Mouse (Mus musculus) kidney, postnatal 14 days (tissue): Measurements from ENCODE around the gene Mok.

ENCODE experiments used
- DNase-seq: peaks from one replicate; pipeline ENCODE4 v3.0.0; 2022; ENCODE audit warnings: mixed read lengths

Mok gene

GRCm38 (mm10) chr12:110764531-110764930, 76.2 kb downstream of the Mok start:
- DNase-seq = no peak

DNA sequence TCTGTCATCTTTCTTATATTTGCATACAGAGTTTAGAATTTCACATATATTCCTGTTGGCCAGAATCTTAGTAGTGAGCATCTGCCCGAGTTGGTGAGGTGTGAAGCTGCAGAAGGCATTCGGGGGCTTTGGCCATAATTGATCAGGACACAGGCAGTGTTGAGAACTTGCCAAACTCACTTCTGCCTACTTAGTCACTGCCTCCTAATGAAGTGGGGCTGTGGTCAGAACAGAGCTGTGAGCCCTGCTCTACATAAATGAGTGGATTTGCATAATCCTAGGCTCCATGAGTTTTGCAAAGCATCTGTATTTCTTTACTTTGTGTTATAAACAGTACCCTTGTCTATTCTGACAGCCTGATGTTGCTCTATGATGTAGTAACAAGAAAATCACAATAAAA, 78.4 kb downstream of the Mok start:
- DNase-seq = no peak

DNA sequence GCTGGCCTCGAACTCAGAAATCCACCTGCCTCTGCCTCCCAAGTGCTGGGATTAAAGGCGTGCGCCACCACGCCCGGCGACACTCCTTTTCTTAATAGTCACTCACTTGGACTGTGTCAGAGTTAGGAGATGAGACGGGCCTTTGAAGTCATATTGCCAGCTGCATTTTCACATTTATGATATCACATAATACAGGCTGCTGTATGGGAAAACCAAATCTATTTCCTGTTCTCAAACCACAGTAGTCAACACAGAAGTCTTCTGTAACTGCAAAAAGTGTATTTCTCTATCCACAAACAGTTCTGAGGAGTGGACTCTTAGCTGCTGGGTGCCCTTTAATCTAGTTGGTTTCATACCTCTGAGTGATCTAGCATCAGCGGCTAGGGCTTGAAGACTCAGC, 81.8 kb downstream of the Mok start:
- no peak for DNase-seq
